Mouse (Mus musculus) embryonic facial prominence, embryonic 11.5 days (tissue): Measurements from ENCODE around the gene Trmt10c. TPM values are rescaled to one million over a fixed set of nuclear protein-coding genes. Genes with fewer than 3 reads are reported as not detected.

ENCODE experiments used
- ATAC-seq: fragments of 200-750 bp; cut with Nextera tagmentation; replicated peaks from 2 replicates; pipeline ENCODE4 v1.8.0; 2017; ENCODE audit warnings: low read depth; ENCODE audit not compliant: insufficient number of reproducible peaks, low FRiP score, low TSS enrichment
- DNase-seq: peaks from one replicate; pipeline ENCODE4 v3.0.0-alpha.2; 2015; ENCODE audit warnings: low spot score
- H3K27ac ChIP-seq: fragments of 300-500 bp; sonication (generic); replicated peaks from 2 replicates; pipeline ENCODE4 v1.5.1; 2014; ENCODE audit warnings: mild to moderate bottlenecking, low read depth, low read length, control low read depth
- H3K27me3 ChIP-seq: fragments of 300-500 bp; sonication (generic); 2 replicates; pipeline ENCODE4 v1.6.1; 2014; ENCODE audit warnings: mild to moderate bottlenecking, low read length, moderate library complexity, mixed read lengths; ENCODE audit not compliant: control insufficient read depth, insufficient read depth
- H3K36me3 ChIP-seq: fragments of 300-500 bp; sonication (generic); replicated peaks from 2 replicates; pipeline ENCODE4 v1.6.1; 2014; ENCODE audit warnings: low read depth, mild to moderate bottlenecking, low read length, moderate library complexity, mixed read lengths; ENCODE audit not compliant: control insufficient read depth, insufficient read depth
- H3K4me1 ChIP-seq: fragments of 300-500 bp; sonication (generic); 2 replicates; pipeline ENCODE4 v1.6.1; 2014; ENCODE audit warnings: low read length, mixed read lengths; ENCODE audit not compliant: control insufficient read depth, insufficient read depth
- H3K4me2 ChIP-seq: fragments of 300-500 bp; sonication (generic); 2 replicates; pipeline ENCODE4 v1.6.1; 2014; ENCODE audit warnings: low read depth, mild to moderate bottlenecking, control low read depth, low read length, moderate library complexity
- H3K4me3 ChIP-seq: fragments of 300-500 bp; sonication (generic); 2 replicates; pipeline ENCODE4 v1.5.1; 2014; ENCODE audit warnings: low read depth, low read length, control low read depth
- H3K9ac ChIP-seq: fragments of 300-500 bp; sonication (generic); replicated peaks from 2 replicates; pipeline ENCODE4 v1.6.1; 2014; ENCODE audit warnings: mild to moderate bottlenecking, control low read depth, low read length
- H3K9me3 ChIP-seq: fragments of 300-500 bp; sonication (generic); replicated peaks from 2 replicates; pipeline ENCODE4 v1.6.1; 2016; ENCODE audit warnings: mild to moderate bottlenecking, low read length, inconsistent platforms, mixed read lengths; ENCODE audit not compliant: control insufficient read depth
- WGBS: fragments of 180-500 bp; shearing (Covaris S2); extraction: QIAGEN DNeasy Blood & Tissue Kit; methylation state at CpG from one replicate; pipeline ENCODE4 v1.1.7; 2014; 5-methylcytosine and 5-hydroxymethylcytosine counted together
- polyA plus RNA-seq: library from polyadenylated mRNA; unstranded; fragments of >200 nt; fragmentation: Nextera tagmentation; extraction: Ambion mirVana; gene quantifications from 2 replicates; pipeline ENCODE4 v1.2.1, GENCODE M21; 2014

Trmt10c gene
- polyA plus RNA-seq, 1 experiment from 2014 or later: 39.9 TPM

DNA sequence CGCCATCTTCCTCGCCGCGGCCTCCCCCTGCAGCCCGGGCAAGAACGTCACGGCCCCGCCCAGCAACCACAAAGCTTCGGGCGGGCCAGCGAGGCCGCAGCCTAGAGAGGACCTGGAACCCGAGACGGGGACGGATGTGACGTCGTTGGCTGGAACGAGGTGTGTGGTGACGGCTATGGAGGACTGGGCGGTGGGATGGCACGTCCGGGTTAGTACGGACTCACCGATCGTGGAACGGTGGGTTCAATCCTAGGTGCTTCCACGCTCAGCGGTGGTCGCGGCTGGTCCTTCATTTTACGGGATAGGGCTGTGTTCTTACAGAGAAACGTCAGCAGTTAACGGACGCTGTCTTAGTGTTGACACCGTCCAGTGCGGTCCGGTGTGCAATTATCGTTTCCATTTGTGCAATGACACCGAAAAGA, 7.9 kb downstream of the Trmt10c start, which contains the start of gene Pcnp:
Gene Pcnp, minus strand, starts transcription at position 79 of the 422 bp plus-strand sequence.
- under 1% methylated on average over 39 of the region's 39 CpGs for WGBS
- Histone ChIP-seq H3K4me3 (peak within 1 kb of the TSS; percentile 98), H3K9ac (peak within 1 kb of the TSS; percentile 97), H3K4me2 (peak within 1 kb of the TSS; percentile 49), H3K36me3 (no peaks in the 10 kb centered on the region), H3K27ac (peak within 1 kb of the TSS; percentile 76), H3K9me3 (no peaks in the 10 kb centered on the region), H3K4me1 (no peaks in the 10 kb centered on the region), H3K27me3 (no peaks in the 10 kb centered on the region)
- DNase-seq: peak; percentile 99
- peak; percentile 100 for ATAC-seq

DNA sequence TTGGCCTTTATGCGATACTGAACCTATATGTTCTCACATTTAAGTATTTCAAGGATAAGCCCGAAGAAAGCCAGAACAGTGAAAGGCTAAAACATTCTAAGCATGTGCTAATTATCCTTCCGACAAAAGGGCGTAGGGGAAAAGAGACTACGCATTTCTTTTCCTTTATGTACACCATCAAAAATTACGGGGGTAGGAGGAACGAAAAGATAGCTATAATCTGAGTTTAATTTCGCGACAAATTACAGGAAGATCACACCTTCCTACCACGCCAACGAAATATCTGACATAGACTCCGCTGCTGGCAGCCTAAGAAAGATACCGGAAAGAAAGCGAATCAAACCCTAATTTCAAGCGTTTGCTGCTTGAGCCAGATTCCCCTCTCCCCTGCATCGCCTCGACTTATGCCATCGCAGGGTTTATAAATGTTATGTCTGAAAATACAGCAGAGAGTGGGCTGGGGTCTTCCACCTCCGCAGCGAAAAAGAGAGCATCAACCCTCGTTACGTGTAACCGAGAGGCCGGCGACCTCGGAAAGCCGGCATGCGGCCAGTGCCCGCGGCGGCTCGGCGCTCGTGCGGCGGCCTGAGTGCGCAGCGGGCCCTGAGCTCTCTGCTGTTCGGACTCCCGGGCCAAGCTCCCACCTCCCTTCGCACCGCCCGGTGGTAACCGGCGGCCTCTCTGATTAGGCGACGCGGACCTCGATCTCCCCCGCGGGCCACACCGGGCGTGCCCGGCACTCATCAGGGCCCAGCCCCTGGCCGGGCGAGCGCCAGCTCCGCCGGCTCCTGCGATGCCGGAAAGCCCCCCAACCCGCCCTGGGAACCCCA, 8.7 kb downstream of the Trmt10c start:
- Histone ChIP-seq H3K27me3 (no peaks in the 10 kb centered on the region), H3K9me3 (no peaks in the 10 kb centered on the region), H3K4me3 (peak overlapping the region; percentile 98), H3K36me3 (no peaks in the 10 kb centered on the region), H3K4me1 (no peaks in the 10 kb centered on the region), H3K27ac (peak overlapping the region; percentile 76), H3K9ac (peak overlapping the region; percentile 97), H3K4me2 (peak overlapping the region; percentile 49)
- DNase-seq: peak; percentile 38
- peak; percentile 85 for ATAC-seq
- WGBS: under 1% methylated on average over 62 of the region's 62 CpGs

DNA sequence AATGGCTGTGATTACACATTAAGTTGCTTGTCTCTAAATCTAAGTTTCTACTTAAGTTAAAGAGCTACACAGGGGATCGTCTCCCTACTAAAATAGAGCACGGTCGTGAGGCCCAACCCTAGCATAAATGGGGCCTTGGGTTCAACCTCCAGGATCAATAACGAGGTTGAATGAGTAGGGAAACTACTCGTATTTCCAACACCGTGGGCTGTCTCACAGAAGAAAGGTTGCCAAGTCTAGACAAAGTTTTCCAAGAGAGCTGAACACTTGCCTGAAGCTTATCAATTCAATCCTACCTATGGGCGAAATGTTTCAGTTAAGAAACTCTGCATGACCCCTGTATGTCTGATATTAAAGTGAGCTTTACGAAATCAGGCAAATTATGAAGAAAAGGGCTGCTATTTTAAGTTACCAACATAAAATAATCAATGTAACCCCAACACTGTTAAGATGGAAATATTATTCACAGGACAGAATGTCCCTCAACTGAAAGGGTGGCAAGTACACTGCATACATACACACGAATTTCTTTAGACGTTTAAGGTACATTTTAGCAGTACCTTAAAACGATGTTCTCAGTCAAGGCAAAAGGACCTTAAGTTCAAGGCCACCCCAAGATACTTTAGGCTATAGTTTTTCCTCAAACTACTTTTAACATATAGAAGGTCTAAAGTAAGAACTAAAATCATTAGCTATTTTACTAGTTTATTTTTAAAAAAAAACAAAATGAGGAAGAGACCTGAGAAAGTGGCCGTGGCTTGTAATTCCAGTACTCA, 9.6 kb downstream of the Trmt10c start:
- Histone ChIP-seq H3K4me3 (peak overlapping the region; percentile 98), H3K9me3 (no peaks in the 10 kb centered on the region), H3K36me3 (no peaks in the 10 kb centered on the region), H3K27ac (no peak overlapping the region), H3K4me1 (no peaks in the 10 kb centered on the region), H3K4me2 (peak overlapping the region; percentile 49), H3K9ac (peak overlapping the region; percentile 97), H3K27me3 (no peaks in the 10 kb centered on the region)
- DNase-seq (no peak), ATAC-seq (no peak)
- 53% methylated on average over 12 of the region's 12 CpGs for WGBS

DNA sequence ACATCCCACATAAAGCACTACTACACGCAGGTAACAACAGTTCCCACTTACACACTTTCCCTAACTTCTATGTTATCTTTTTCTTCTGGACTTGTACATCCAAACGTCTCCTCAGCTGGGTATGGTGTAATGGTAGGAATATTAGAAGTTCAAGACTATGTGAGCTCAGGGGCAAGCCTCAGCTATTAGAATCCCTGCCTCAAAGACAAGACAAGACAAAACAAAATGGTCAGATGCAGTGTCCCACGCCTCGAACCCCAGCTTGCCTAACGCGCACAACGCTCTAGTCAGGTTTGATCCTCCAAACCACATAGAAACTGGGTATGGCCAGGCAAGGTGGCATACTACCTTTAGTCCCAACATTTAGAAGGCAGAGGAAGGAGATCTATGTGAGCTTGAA, 18.0 kb downstream of the Trmt10c start:
- Histone ChIP-seq H3K27ac (no peak overlapping the region), H3K9me3 (no peaks in the 10 kb centered on the region), H3K9ac (no peak overlapping the region), H3K4me3 (no peak overlapping the region), H3K4me2 (no peak overlapping the region), H3K36me3 (peaks cover 19% of the 10 kb centered on the region), H3K27me3 (no peaks in the 10 kb centered on the region), H3K4me1 (no peaks in the 10 kb centered on the region)
- no peak for ATAC-seq
- DNase-seq: no peak
- WGBS: 97% methylated on average over 7 of the region's 7 CpGs

DNA sequence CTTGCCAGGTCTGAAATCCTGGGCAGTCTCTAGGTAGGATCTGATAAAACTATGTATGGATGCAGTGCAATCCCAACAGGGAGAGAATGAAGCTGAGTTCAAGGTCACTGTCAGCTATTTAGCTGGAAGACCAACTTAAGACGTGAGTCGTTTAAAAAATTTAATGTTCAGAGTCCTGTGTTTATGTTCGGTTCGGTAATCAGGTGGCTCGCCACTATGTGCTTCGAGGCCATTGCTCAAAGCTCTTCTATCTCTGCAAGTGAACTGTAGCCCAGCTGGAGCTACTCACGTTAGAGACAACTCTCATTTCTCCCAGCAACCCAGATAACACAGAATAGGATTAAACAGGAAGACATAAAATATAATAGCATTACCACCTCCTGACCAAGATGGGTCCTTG, 23.5 kb downstream of the Trmt10c start:
- peaks cover 17% of the 10 kb centered on the region for H3K36me3 ChIP-seq
- H3K27me3 ChIP-seq: no peaks in the 10 kb centered on the region
- DNase-seq (no peak), ATAC-seq (no peak)
- H3K4me2 ChIP-seq: no peak overlapping the region
- H3K9me3 ChIP-seq: no peaks in the 10 kb centered on the region
- H3K9ac ChIP-seq: no peak overlapping the region
- H3K4me1 ChIP-seq: no peaks in the 10 kb centered on the region
- WGBS: 92% methylated on average over 7 of the region's 7 CpGs
- no peak overlapping the region for H3K4me3 ChIP-seq
- H3K27ac ChIP-seq: no peak overlapping the region

GRCm38 (mm10) chr16:56012789-56013743, 24.6 kb downstream of the Trmt10c start:
- H3K9me3 ChIP-seq: no peaks in the 10 kb centered on the region
- no peaks in the 10 kb centered on the region for H3K4me1 ChIP-seq
- 92% methylated on average over 10 of the region's 10 CpGs for WGBS
- no peak overlapping the region for H3K27ac ChIP-seq
- no peak overlapping the region for H3K4me2 ChIP-seq
- ATAC-seq (peak; percentile 59; the same call in 1 of the 2 replicates), DNase-seq (no peak)
- no peak overlapping the region for H3K4me3 ChIP-seq
- H3K36me3 ChIP-seq: peaks cover 10% of the 10 kb centered on the region
- no peak overlapping the region for H3K9ac ChIP-seq
- no peaks in the 10 kb centered on the region for H3K27me3 ChIP-seq

- ATAC-seq: no peak
- Histone ChIP-seq H3K4me1 (no peaks in the 10 kb centered on the region), H3K4me3 (no peak overlapping the region), H3K4me2 (no peak overlapping the region), H3K36me3 (peaks cover 2% of the 10 kb centered on the region; the same call in 1 of the 2 replicates), H3K27me3 (no peaks in the 10 kb centered on the region), H3K9me3 (no peaks in the 10 kb centered on the region), H3K27ac (no peak overlapping the region), H3K9ac (no peak overlapping the region)
- WGBS: 90% methylated on average over 1 of the region's 1 CpGs
- DNase-seq: no peak
These were observed 28.8 kb downstream of the Trmt10c start for GRCm38 (mm10) chr16:56008862-56009261.
